Mouse (Mus musculus) G1E (cell line): ENCODE measurements at regions not wholly inside any gene's neighbourhood (a gene's known extent, or its start where the extent isn't known, plus 50 kb on each side); places are given as distances from the start of the nearest gene placed in this dataset.

Source experiments
- CTCF ChIP-seq: IDR thresholded peaks from 2 replicates; pipeline ENCODE4 v1.5.1; 2012; ENCODE audit warnings: low read depth, low read length, inconsistent platforms, mixed read lengths
- GATA1 ChIP-seq: IDR thresholded peaks from 2 replicates; pipeline ENCODE4 v1.6.1; 2012; ENCODE audit warnings: borderline replicate concordance, low read length, inconsistent platforms, mixed read lengths
- GATA2 ChIP-seq: IDR thresholded peaks from 2 replicates; pipeline ENCODE4 v1.6.1; 2012; ENCODE audit warnings: low read depth, low read length, inconsistent platforms, borderline replicate concordance
- POLR2AphosphoS5 ChIP-seq: IDR thresholded peaks from 2 replicates; pipeline ENCODE4 v1.6.1; 2012; ENCODE audit warnings: low read depth, low read length, inconsistent platforms; ENCODE audit not compliant: insufficient replicate concordance
- TAL1 ChIP-seq: conservative IDR thresholded peaks from 2 replicates; pipeline ENCODE4 v1.6.1; 2012; ENCODE audit warnings: low read depth, low read length, inconsistent platforms, mixed read lengths

- TF ChIP-seq CTCF: no peak
- no peak for TF ChIP-seq GATA1
- no peak for TF ChIP-seq POLR2AphosphoS5
- TF ChIP-seq TAL1: no peak
- TF ChIP-seq GATA2: no peak
Measured at GRCm38 (mm10) chr14:25346813-25347610, 112.0 kb upstream of the Zmiz1 start.
